Mouse (Mus musculus) heart, adult 2 months (tissue): ENCODE measurements at regions not wholly inside any gene's neighbourhood (a gene's known extent, or its start where the extent isn't known, plus 50 kb on each side); places are given as distances from the start of the nearest gene placed in this dataset.

Experiments used
- DNase-seq, 2 experiments: peaks; one replicate each; pipeline ENCODE4 v3.0.0; 2021
- H3K27ac ChIP-seq: fragments of 200-600 bp; 2 replicates; pipeline ENCODE4 v1.8.1; 2022
- H3K27me3 ChIP-seq: fragments of 200-500 bp; 2 replicates; pipeline ENCODE4 v1.6.1; 2012; ENCODE audit warnings: mild to moderate bottlenecking, low read length, inconsistent platforms, mixed read lengths; ENCODE audit not compliant: control insufficient read depth, insufficient read depth
- H3K36me3 ChIP-seq: fragments of 200-500 bp; 2 replicates; pipeline ENCODE4 v1.6.1; 2012; ENCODE audit warnings: low read length, inconsistent platforms; ENCODE audit not compliant: control insufficient read depth, insufficient read depth
- H3K4me1 ChIP-seq: fragments of 200-500 bp; 2 replicates; pipeline ENCODE4 v1.6.1; 2011; ENCODE audit warnings: low read length; ENCODE audit not compliant: control insufficient read depth, insufficient read depth
- H3K4me3 ChIP-seq: fragments of 200-600 bp; 2 replicates; pipeline ENCODE4 v1.8.1; 2022
- H3K79me2 ChIP-seq: fragments of 200-500 bp; replicated peaks from 2 replicates; pipeline ENCODE4 v1.6.1; 2012; ENCODE audit warnings: mild to moderate bottlenecking, inconsistent platforms, low read length, moderate library complexity, mixed read lengths; ENCODE audit not compliant: control insufficient read depth, insufficient read depth
- H3K9ac ChIP-seq: fragments of 200-500 bp; 2 replicates; pipeline ENCODE4 v1.6.1; 2012; ENCODE audit warnings: low read depth, mild to moderate bottlenecking, control low read depth, inconsistent platforms, low read length, mixed read lengths
- CTCF ChIP-seq: fragments of 200-600 bp; IDR thresholded peaks from 2 replicates; pipeline ENCODE4 v1.8.1; 2022; ENCODE audit warnings: antibody characterized with exemption, mild to moderate bottlenecking, moderate library complexity
- EP300 ChIP-seq: fragments of 200-500 bp; IDR thresholded peaks from 2 replicates; pipeline ENCODE4 v1.6.1; 2011; ENCODE audit warnings: low read depth, low read length, control low read depth; ENCODE audit not compliant: insufficient read depth
- POLR2A ChIP-seq: fragments of 200-500 bp; IDR thresholded peaks from 2 replicates; pipeline ENCODE4 v1.6.1; 2011; ENCODE audit warnings: mild to moderate bottlenecking, low read depth, low read length, control low read depth; ENCODE audit not compliant: insufficient read depth
- WGBS: fragments of 180-500 bp; shearing (Covaris S2); methylation state at CpG from one replicate; pipeline ENCODE4 v1.1.7; 2018; 5-methylcytosine and 5-hydroxymethylcytosine counted together
- intact Hi-C: fragments of 180-260 bp; cut with DNase I; formaldehyde crosslinking; loops from one replicate; pipeline ENCODE4 v1.15.1; 2025

DNA sequence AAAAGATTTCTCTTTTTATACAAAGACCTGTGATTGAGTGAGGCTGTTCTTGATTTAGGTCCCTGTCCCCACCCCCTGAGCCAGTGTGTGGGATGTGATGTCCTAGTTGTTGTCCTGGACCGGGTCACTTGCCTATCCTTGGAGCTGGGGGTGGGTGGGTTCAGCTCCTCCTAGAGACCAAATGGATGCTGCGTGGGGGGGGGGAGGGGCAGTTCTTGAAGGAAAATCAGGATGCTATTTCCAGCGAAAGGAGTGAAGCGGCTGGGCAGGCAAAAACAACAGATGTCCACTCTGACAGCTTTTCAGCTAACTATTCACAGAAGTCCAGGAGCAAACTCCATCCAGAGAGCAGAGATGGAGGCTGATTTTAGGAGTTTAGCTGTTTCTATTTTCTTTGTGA is 257.6 kb upstream of the Zfp507 start:
- Histone ChIP-seq H3K27me3 (no peaks in the 10 kb centered on the region), H3K4me3 (no peak overlapping the region), H3K9ac (no peak overlapping the region), H3K79me2 (no peaks in the 10 kb centered on the region), H3K27ac (no peak overlapping the region), H3K36me3 (no peaks in the 10 kb centered on the region), H3K4me1 (no peaks in the 10 kb centered on the region)
- intact Hi-C loops: no loop called here
- no peak for DNase-seq
- WGBS: 53% methylated on average over 4 of the region's 4 CpGs
- TF ChIP-seq CTCF (no peak), EP300 (no peak), POLR2A (no peak)

DNA sequence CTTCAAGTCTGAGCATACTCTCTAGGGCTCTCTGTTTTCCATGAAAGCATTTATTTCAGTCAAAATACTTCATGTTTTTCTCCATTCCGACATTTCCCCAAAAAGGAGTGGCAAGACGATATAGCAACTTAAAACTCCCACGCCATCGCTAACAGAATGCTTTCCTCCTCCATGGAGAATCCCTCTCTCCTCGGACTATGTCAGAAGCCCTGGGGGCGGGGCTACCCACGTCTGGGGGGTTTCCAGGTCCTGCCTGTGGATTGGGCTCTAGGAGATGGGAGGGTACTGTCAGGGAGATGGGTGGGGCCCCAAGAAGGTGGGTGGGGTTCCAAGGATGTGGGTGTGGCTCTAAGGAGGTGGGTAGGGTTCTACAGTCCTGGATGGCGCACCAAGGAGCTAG is 243.2 kb upstream of the Zfp507 start:
- WGBS: 74% methylated on average over 8 of the region's 8 CpGs
- H3K4me3 ChIP-seq: no peak overlapping the region
- TF ChIP-seq CTCF: no peak
- no peak for TF ChIP-seq EP300
- TF ChIP-seq POLR2A: no peak

DNA sequence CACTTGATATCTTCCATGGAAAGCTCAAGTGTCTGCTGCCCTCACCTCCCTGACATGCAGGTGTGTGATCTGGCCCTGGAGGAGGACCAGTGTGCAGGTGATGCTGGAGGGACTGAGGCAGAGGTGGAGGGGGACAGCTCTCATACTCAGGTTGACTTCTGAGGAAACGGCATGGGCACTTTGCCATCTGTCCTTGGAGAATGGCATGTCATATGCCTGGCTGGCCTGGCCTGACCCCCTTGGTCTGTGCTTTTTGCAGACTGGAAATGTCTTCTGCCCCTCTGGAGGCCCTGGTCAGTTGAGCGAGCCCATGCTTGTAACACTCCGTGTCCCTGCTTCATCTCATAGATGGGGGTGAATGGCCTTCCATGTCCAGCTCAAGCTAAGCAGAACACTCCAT is 229.1 kb upstream of the Zfp507 start:
- Histone ChIP-seq H3K4me1 (no peaks in the 10 kb centered on the region), H3K36me3 (no peaks in the 10 kb centered on the region), H3K79me2 (no peaks in the 10 kb centered on the region), H3K27ac (no peak overlapping the region), H3K9ac (no peak overlapping the region), H3K4me3 (no peak overlapping the region), H3K27me3 (no peaks in the 10 kb centered on the region)
- TF ChIP-seq POLR2A (no peak), EP300 (no peak), CTCF (no peak)
- DNase-seq: no peak
- intact Hi-C loops: no loop called here
- WGBS: 89% methylated on average over 3 of the region's 3 CpGs

More for the DNA sequence above, 243.2 kb upstream of the Zfp507 start:
- no peak overlapping the region for H3K9ac ChIP-seq
- no peaks in the 10 kb centered on the region for H3K36me3 ChIP-seq
- DNase-seq: no peak
- no peaks in the 10 kb centered on the region for H3K27me3 ChIP-seq
- H3K4me1 ChIP-seq: no peaks in the 10 kb centered on the region
- H3K27ac ChIP-seq: no peak overlapping the region
- no peaks in the 10 kb centered on the region for H3K79me2 ChIP-seq
- intact Hi-C loops: no loop called here

DNA sequence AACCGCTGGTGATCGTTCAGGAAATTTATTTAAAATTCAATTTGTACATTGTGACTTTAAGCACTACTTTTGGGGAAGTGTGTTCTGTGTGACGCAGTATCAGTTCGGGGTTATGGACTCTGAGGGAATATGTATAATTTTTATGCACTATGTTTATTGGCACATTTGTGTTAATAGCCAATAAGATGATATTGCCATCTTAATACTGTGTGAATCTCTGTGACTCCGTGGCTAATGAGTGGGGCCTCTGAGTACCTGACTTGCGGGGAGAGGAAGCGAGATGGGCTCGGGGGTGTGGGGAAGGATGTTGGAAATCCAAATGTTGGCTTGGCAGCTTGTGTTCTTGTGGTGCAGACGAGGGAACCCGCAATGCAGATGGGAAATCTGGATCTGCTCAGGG is 220.2 kb upstream of the Zfp507 start:
- no peaks in the 10 kb centered on the region for H3K79me2 ChIP-seq
- no peak overlapping the region for H3K9ac ChIP-seq
- no peaks in the 10 kb centered on the region for H3K4me1 ChIP-seq
- no peaks in the 10 kb centered on the region for H3K27me3 ChIP-seq
- DNase-seq: no peak
- TF ChIP-seq POLR2A: no peak
- no peak for TF ChIP-seq EP300
- TF ChIP-seq CTCF: no peak
- no peaks in the 10 kb centered on the region for H3K36me3 ChIP-seq
- H3K27ac ChIP-seq: no peak overlapping the region
- intact Hi-C loops: no loop called here
- no peak overlapping the region for H3K4me3 ChIP-seq
- WGBS: 69% methylated on average over 10 of the region's 10 CpGs

DNA sequence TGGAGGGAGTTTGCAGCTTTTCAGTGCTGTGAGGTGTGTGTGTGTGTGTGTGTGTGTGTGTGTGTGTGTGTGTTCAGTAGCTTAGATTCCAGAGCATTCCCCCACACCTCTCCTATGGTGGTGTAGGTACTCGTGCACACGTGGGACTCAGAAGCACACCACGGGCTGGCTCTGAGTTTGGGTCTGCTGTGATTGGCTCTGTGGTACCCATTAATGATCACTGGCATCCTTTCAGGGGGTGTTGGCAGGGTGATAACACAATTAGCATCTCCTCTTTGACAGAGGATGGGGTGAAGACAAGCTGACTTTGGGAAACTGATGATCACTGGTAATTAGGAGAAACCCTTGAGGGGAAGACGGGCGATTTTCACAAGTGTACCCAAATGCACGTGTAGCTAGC is 219.7 kb upstream of the Zfp507 start:
- no peaks in the 10 kb centered on the region for H3K4me1 ChIP-seq
- no peaks in the 10 kb centered on the region for H3K36me3 ChIP-seq
- H3K27me3 ChIP-seq: no peaks in the 10 kb centered on the region
- no peak for DNase-seq
- no peaks in the 10 kb centered on the region for H3K79me2 ChIP-seq
- 75% methylated on average over 6 of the region's 6 CpGs for WGBS
- TF ChIP-seq EP300 (no peak), POLR2A (no peak), CTCF (no peak)
- H3K4me3 ChIP-seq: no peak overlapping the region
- H3K27ac ChIP-seq: no peak overlapping the region
- no peak overlapping the region for H3K9ac ChIP-seq
- intact Hi-C loops: no loop called here

DNA sequence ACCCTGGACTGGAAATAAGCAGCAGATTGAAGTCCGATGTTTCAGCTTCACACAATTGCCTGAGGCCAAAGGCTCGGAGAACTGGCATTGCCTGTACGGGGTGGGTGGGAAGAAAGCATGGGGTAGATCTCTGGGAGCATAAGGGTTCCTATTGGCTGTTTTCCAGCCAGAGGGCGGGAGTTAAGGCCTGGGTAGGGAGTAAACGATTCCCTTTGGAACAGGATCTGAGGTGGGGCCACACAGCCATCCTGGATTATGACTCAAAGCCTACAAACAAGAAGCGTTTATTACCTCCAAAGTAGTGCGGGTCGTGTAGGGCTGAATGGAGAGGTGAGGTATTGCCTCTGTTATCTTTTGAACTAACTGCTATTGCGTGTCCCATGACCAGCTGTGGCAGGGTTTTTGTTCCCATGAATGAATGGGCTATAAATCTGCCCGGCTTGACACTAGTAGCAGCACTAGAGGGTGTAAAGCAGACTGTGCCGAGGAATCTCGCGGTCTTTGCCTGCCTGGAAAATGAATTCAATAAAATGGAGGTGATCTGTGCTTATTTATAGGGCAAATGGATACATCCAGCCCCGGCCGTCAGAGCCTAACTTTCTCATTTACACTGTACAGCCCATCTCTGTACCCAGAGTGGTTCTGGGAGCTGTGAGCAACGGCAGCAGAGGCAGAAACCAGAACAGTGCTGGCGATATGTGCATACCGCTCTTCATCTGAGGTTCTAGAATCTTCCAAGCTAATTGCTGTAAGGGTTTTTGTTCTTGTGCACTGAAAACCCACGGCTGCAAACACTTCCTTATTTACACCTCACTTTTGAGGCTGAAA is 214.3 kb upstream of the Zfp507 start:
- no peaks in the 10 kb centered on the region for H3K27me3 ChIP-seq
- 72% methylated on average over 19 of the region's 19 CpGs for WGBS
- no peak overlapping the region for H3K27ac ChIP-seq
- no peak overlapping the region for H3K4me3 ChIP-seq
- H3K79me2 ChIP-seq: no peaks in the 10 kb centered on the region
- H3K4me1 ChIP-seq: no peaks in the 10 kb centered on the region
- no peak overlapping the region for H3K9ac ChIP-seq
- H3K36me3 ChIP-seq: no peaks in the 10 kb centered on the region
- TF ChIP-seq POLR2A (no peak), EP300 (no peak), CTCF (no peak)
- intact Hi-C loops: no loop called here
- DNase-seq: no peak
